Mouse (Mus musculus) liver, embryonic 13.5 days (tissue): ENCODE measurements around the gene Sufu. TPM values are rescaled to one million over a fixed set of nuclear protein-coding genes. Genes with fewer than 3 reads are reported as not detected.
A peak's percentile ranks its signal among the peaks of the same experiment; 100 is the strongest.

Experiments used
- ATAC-seq: fragments of 200-750 bp; cut with Nextera tagmentation; 2 replicates; pipeline ENCODE4 v1.8.0; 2017; ENCODE audit warnings: low read depth, mild to moderate bottlenecking, moderate number of reproducible peaks, moderate library complexity
- DNase-seq: peaks from one replicate; pipeline ENCODE4 v3.0.0; 2022
- H3K27ac ChIP-seq: fragments of 300-500 bp; sonication (generic); 2 replicates; pipeline ENCODE4 v1.5.1; 2015; ENCODE audit warnings: moderate library complexity, mild to moderate bottlenecking, inconsistent platforms
- H3K27me3 ChIP-seq: fragments of 300-500 bp; sonication (generic); 2 replicates; pipeline ENCODE4 v1.6.1; 2015; ENCODE audit warnings: mild to moderate bottlenecking, inconsistent platforms
- H3K36me3 ChIP-seq: fragments of 300-500 bp; sonication (generic); 2 replicates; pipeline ENCODE4 v1.6.1; 2015; ENCODE audit warnings: mild to moderate bottlenecking, inconsistent platforms
- H3K4me1 ChIP-seq: fragments of 300-500 bp; sonication (generic); replicated peaks from 2 replicates; pipeline ENCODE4 v1.6.1; 2015; ENCODE audit warnings: inconsistent platforms
- H3K4me2 ChIP-seq: fragments of 300-500 bp; sonication (generic); 2 replicates; pipeline ENCODE4 v1.6.1; 2015; ENCODE audit warnings: inconsistent platforms, mild to moderate bottlenecking, moderate library complexity
- H3K4me3 ChIP-seq: fragments of 300-500 bp; sonication (generic); replicated peaks from 2 replicates; pipeline ENCODE4 v1.5.1; 2015; ENCODE audit warnings: mild to moderate bottlenecking, inconsistent platforms
- H3K9ac ChIP-seq: fragments of 300-500 bp; sonication (generic); 2 replicates; pipeline ENCODE4 v1.6.1; 2015; ENCODE audit warnings: mild to moderate bottlenecking, inconsistent platforms
- H3K9me3 ChIP-seq: fragments of 300-500 bp; sonication (generic); replicated peaks from 2 replicates; pipeline ENCODE4 v1.6.1; 2016; ENCODE audit warnings: inconsistent platforms
- WGBS: fragments of 180-500 bp; shearing (Covaris S2); methylation state at CpG from one replicate; pipeline ENCODE4 v1.1.7; 2015; ENCODE audit not compliant: insufficient replicate concordance; 5-methylcytosine and 5-hydroxymethylcytosine counted together
- polyA plus RNA-seq: library from polyadenylated mRNA; unstranded; fragments of >200 nt; fragmentation: Nextera tagmentation; extraction: Ambion mirVana; gene quantifications from 2 replicates; pipeline ENCODE4 v1.2.1, GENCODE M21; 2015

The Sufu gene
- polyA plus RNA-seq, 1 experiment from 2014 or later: 6.3 TPM

DNA sequence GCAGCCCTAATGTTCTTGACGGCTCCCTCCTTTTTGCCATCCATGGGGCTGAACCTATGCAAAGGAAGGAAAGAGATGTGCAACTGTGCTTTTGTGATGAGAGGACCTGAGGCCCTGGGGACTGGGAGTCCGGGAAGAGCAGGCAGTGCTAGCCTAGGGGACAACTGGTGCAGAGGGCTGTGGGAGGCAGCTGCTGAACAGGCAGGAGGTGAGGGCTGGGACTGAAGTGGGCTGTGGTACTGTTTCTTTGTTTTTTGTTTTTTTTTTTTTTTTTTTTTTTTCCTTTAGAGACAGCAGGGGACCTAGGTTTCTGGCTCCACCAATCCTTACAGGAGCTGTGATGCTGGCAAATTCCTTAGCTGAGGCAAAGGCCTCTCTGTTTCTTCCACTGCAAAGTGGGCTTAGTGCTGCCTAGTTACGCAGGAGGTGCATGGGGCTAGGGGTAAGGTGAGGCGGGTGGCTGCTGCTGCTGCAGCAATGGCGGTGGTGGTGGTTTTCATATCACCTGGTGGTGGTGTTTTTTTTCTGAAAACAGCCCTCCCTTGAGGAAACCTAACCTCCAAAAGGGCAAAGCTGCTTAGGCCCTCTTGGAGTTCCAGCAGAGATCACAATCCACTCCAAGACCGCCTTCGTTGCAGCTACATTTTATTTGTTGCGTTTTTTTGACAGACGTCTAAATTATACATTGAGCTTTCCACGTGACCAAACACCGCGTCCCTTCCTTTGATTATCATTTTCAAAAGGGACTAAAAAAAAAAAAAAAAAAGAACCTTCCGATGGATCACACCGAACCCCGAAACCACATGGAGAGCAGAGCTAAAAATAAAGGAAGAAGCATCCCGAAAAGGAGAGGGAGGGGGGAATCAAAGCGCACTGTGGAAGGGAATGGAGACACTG, 131.2 kb downstream of the Sufu start:
- ATAC-seq (no peak), DNase-seq (no peak)
- peak overlapping the region; percentile 55 for H3K9ac ChIP-seq
- 36% methylated on average over 17 of the region's 17 CpGs for WGBS
- no peaks in the 10 kb centered on the region for H3K9me3 ChIP-seq
- H3K27me3 ChIP-seq: peaks cover 35% of the 10 kb centered on the region
- H3K27ac ChIP-seq: no peak overlapping the region
- peak overlapping the region; percentile 42 for H3K4me3 ChIP-seq
- H3K4me2 ChIP-seq: peak overlapping the region; percentile 72
- H3K4me1 ChIP-seq: peaks cover 77% of the 10 kb centered on the region
- H3K36me3 ChIP-seq: no peaks in the 10 kb centered on the region

- Histone ChIP-seq H3K9ac (peak overlapping the region; percentile 55), H3K4me3 (peak overlapping the region; percentile 42), H3K9me3 (no peaks in the 10 kb centered on the region), H3K4me1 (peaks cover 77% of the 10 kb centered on the region), H3K4me2 (peak overlapping the region; percentile 72), H3K27ac (peak overlapping the region; percentile 31), H3K36me3 (no peaks in the 10 kb centered on the region), H3K27me3 (peaks cover 28% of the 10 kb centered on the region)
- DNase-seq (no peak), ATAC-seq (peak; percentile 57)
- 3% methylated on average over 20 of the region's 20 CpGs for WGBS
Observed at GRCm38 (mm10) chr19:46528529-46529213, 132.0 kb downstream of the Sufu start.

GRCm38 (mm10) chr19:46529601-46530448, 133.1 kb downstream of the Sufu start:
- Histone ChIP-seq H3K4me2 (peak overlapping the region; percentile 72), H3K27me3 (peaks cover 16% of the 10 kb centered on the region; the same call in 1 of the 2 replicates), H3K27ac (0 out of 2 replicates have a peak overlapping the region, but pooled peaks have one; percentile 31), H3K36me3 (no peaks in the 10 kb centered on the region), H3K9ac (0 out of 2 replicates have a peak overlapping the region, but pooled peaks have one; percentile 55), H3K4me3 (no peak overlapping the region), H3K4me1 (peaks cover 66% of the 10 kb centered on the region), H3K9me3 (no peaks in the 10 kb centered on the region)
- DNase-seq (no peak), ATAC-seq (no peak)
- WGBS: 35% methylated on average over 13 of the region's 13 CpGs

GRCm38 (mm10) chr19:46530449-46530990, 133.8 kb downstream of the Sufu start:
- Histone ChIP-seq H3K27me3 (peaks cover 14% of the 10 kb centered on the region; the same call in 1 of the 2 replicates), H3K36me3 (no peaks in the 10 kb centered on the region), H3K9ac (peak overlapping the region; percentile 44), H3K9me3 (no peaks in the 10 kb centered on the region), H3K4me3 (no peak overlapping the region), H3K4me1 (peaks cover 62% of the 10 kb centered on the region), H3K4me2 (0 out of 2 replicates have a peak overlapping the region, but pooled peaks have one; percentile 29), H3K27ac (no peak overlapping the region)
- WGBS: 48% methylated on average over 8 of the region's 8 CpGs
- DNase-seq: no peak
- no peak for ATAC-seq

- Histone ChIP-seq H3K4me2 (peak overlapping the region; percentile 34), H3K36me3 (no peaks in the 10 kb centered on the region), H3K4me3 (no peak overlapping the region), H3K27ac (peak overlapping the region; percentile 15; the same call in 1 of the 2 replicates), H3K27me3 (peaks cover 14% of the 10 kb centered on the region; the same call in 1 of the 2 replicates), H3K9ac (peak overlapping the region; percentile 49), H3K9me3 (no peaks in the 10 kb centered on the region), H3K4me1 (peaks cover 62% of the 10 kb centered on the region)
- no peak for ATAC-seq
- no peak for DNase-seq
- WGBS: 25% methylated on average over 16 of the region's 16 CpGs
Observed at GRCm38 (mm10) chr19:46531071-46532030, 134.7 kb downstream of the Sufu start.

GRCm38 (mm10) chr19:46532031-46532688, 135.5 kb downstream of the Sufu start:
- Histone ChIP-seq H3K27me3 (peaks cover 14% of the 10 kb centered on the region; the same call in 1 of the 2 replicates), H3K4me2 (peak overlapping the region; percentile 34; the same call in 1 of the 2 replicates), H3K4me3 (no peak overlapping the region), H3K9me3 (no peaks in the 10 kb centered on the region), H3K36me3 (no peaks in the 10 kb centered on the region), H3K4me1 (peaks cover 62% of the 10 kb centered on the region), H3K9ac (peak overlapping the region; percentile 49), H3K27ac (peak overlapping the region; percentile 27)
- ATAC-seq: peak; percentile 67
- DNase-seq: peak; percentile 42
- WGBS: 14% methylated on average over 10 of the region's 10 CpGs

- Histone ChIP-seq H3K27ac (peak overlapping the region; percentile 31; the same call in 1 of the 2 replicates), H3K4me2 (no peak overlapping the region), H3K9ac (no peak overlapping the region), H3K4me1 (peaks cover 56% of the 10 kb centered on the region), H3K4me3 (no peak overlapping the region), H3K36me3 (no peaks in the 10 kb centered on the region), H3K27me3 (peaks cover 7% of the 10 kb centered on the region; the same call in 1 of the 2 replicates), H3K9me3 (no peaks in the 10 kb centered on the region)
- 59% methylated on average over 4 of the region's 4 CpGs for WGBS
- DNase-seq (no peak), ATAC-seq (no peak)
Observed at GRCm38 (mm10) chr19:46533066-46533465, 136.4 kb downstream of the Sufu start.

GRCm38 (mm10) chr19:46533525-46533924, 136.8 kb downstream of the Sufu start:
- Histone ChIP-seq H3K9ac (no peak overlapping the region), H3K4me3 (no peak overlapping the region), H3K27ac (peak overlapping the region; percentile 31; the same call in 1 of the 2 replicates), H3K4me1 (peaks cover 52% of the 10 kb centered on the region), H3K4me2 (no peak overlapping the region), H3K27me3 (0 out of 2 replicates have a peak, but pooled peaks cover 7% of the 10 kb centered on the region), H3K9me3 (no peaks in the 10 kb centered on the region), H3K36me3 (no peaks in the 10 kb centered on the region)
- DNase-seq (no peak), ATAC-seq (no peak)
- 79% methylated on average over 5 of the region's 5 CpGs for WGBS

DNA sequence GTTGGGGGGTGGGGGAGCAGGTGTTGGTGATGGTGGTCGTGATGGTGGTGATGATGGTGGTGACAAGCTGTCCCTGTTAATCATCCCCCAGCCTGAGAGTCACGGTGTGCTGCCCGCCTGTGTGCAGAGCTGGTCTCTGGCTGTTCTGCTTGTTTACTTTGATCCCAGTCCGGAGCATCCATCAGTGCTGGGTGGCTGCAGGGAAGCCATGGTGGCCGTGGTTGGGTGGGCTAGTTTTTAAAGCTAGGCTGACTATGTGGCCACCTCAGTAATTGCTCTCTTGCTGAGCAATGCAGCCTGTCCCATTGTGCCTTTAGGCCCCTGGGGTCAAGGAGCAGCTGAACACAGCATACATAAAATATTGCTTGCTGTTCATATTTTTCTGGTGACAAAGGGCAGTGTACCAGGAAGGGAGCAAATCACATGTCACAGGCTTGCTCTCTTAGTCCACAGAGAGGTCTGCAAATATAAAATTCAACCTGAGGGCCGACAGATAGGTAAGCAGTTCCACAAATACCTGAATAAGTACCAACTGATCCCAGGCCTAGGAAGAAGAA, 137.9 kb downstream of the Sufu start:
- ATAC-seq (no peak), DNase-seq (no peak)
- peaks cover 41% of the 10 kb centered on the region for H3K4me1 ChIP-seq
- no peak overlapping the region for H3K4me3 ChIP-seq
- H3K36me3 ChIP-seq: no peaks in the 10 kb centered on the region
- H3K9ac ChIP-seq: no peak overlapping the region
- H3K4me2 ChIP-seq: no peak overlapping the region
- 63% methylated on average over 6 of the region's 6 CpGs for WGBS
- no peaks in the 10 kb centered on the region for H3K9me3 ChIP-seq
- 0 out of 2 replicates have a peak, but pooled peaks cover 3% of the 10 kb centered on the region for H3K27me3 ChIP-seq
- H3K27ac ChIP-seq: no peak overlapping the region
